Mouse (Mus musculus) retina, adult 2 months (tissue): ENCODE results near the gene Sec61b.

Source experiments
- DNase-seq: peaks from one replicate; pipeline ENCODE4 v3.0.0-alpha.2; 2012; ENCODE audit warnings: low read depth, low spot score

Gene Sec61b

GRCm38 (mm10) chr4:47473968-47474729, at the start of gene Sec61b, which contains the start of gene Alg2:
Gene Sec61b, plus strand, starts transcription at chr4:47474658.
Gene Alg2, minus strand, starts transcription at chr4:47474333.
- peak; percentile 97 for DNase-seq

GRCm38 (mm10) chr4:47425247-47425830, 49.1 kb upstream of the Sec61b start:
- no peak for DNase-seq

- DNase-seq: no peak
Observed at GRCm38 (mm10) chr4:47427606-47428005, 46.9 kb upstream of the Sec61b start.

DNA sequence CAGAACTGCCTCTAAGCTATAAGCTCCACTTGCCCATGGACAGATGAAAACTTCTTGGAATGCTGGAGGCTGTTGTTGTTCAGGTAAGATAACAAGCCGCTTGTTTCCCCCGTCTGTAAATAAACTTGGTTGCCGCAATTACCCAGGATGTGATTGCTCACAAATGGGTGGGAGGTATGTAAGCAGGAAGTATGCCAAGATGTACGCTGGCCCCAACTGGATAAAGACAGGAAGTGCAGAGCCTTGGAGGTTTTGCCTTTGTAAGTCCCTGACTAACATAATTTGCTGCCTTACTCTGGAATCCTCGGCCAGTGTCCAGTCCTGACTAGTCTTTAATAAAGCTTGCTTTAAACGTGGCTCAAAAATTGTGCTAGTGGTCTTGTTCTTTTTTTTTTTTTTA, 43.9 kb upstream of the Sec61b start:
- no peak for DNase-seq

DNA sequence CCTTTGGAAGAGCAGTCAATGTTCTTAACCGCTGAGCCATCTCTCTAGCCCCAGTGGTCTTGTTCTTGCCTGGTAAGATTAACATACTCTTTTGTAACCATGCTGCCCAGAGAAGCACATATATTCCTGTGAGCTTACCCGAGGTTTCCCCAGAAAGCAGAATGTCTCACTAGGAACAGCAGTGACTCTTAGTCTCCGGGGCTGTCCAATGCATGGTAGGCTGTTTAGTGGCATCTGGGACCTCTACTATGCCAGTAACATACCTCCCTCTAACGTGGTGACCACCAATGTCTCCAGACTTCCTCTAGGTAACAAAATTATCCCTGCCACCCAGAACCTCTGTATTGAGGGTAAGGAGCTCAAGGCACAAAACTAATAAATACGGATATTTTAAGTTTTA, 43.4 kb upstream of the Sec61b start:
- no peak for DNase-seq

- DNase-seq: no peak
Observed at GRCm38 (mm10) chr4:47432766-47433165, 41.7 kb upstream of the Sec61b start.

DNA sequence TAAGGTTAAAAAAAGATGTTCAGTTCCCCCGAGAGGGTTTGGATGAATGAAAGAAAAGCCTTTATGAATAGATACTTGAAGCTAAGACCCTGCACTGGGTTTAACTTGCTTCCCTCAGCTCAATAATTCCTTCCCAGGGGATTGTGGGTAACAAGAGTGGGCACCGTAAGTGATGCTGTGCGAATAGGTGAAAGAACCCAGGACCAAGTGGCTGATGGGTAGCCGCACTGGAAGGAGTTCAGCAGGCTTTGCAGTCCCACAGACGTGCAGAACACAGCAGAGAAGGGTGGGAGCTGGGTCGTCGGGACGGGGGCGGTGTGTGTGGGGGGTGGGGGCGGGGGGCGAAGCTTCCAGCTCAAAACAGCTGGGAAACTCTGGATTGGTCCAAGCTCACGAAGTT, 39.3 kb upstream of the Sec61b start:
- DNase-seq: no peak

- no peak for DNase-seq
Observed at GRCm38 (mm10) chr4:47435566-47436360, 38.7 kb upstream of the Sec61b start.

DNA sequence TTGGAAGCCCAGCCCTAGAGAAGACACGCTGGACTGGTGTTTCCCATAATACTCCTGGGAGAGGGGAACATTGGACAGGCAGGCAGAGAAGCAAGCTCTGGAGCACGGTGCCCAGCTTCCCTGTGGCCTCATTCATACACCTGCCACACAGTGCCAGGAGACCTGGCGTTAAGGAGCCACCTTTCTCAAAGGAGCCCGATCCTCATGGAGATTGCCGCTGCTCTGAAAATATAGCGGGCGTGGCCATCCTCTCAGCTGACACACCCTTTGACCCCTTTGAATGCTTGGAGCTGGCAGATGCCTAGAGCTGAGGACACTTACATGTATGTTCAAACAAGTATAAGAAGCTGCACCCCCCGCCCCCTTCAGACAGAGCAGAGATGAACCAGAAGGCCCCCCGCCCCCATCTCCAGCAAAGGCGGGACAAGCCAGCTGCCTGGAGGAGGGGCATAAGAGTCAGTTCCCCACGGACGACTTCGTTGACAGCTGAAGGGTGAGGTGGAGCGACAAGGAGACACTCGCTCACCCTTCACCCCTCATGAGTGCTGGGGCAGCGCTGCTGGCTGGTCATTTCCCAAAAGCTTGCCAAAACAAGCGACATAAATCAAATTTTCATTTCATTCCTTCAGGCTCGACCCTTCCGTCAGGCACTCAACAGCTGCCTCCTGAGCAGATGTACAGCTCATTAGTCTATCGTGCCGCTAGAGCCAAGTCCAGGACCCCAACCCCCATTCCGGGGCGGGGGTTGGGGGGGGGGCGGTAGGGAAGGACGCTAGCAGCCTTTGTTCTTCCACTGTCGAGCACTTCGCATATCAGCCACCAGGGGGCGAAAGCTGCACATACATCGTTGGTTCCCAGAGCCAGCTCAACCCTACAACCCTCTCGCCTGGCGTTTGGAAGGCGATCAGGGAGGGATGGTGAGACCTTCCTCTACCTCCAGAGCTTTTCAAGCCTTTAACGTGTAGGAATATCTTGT, 36.8 kb upstream of the Sec61b start:
- peak; percentile 63 for DNase-seq

- no peak for DNase-seq
Observed at GRCm38 (mm10) chr4:47438956-47439355, 35.5 kb upstream of the Sec61b start.

- no peak for DNase-seq
Observed at GRCm38 (mm10) chr4:47440951-47441350, 33.5 kb upstream of the Sec61b start.

- DNase-seq: no peak
Observed at GRCm38 (mm10) chr4:47448526-47448925, 25.9 kb upstream of the Sec61b start.

DNA sequence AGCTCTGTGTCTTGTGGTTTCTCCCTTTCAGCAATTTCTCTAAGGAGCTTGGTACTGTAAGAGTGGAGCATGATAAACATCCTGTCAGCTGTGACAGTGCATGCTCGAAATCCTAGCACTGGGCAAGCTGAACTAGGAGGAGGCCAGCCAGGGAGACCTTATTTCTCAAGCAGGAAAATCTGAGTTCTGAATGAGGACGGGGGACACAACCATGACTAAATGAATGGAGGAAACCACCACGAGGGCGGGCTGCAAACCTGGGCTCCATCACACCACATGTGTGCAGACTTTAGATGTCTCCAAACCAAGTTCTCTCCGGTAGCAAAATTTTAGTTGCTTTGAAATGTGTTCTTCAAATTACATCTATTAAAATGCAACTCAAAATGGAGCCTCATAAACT, 25.3 kb upstream of the Sec61b start:
- DNase-seq: no peak

DNA sequence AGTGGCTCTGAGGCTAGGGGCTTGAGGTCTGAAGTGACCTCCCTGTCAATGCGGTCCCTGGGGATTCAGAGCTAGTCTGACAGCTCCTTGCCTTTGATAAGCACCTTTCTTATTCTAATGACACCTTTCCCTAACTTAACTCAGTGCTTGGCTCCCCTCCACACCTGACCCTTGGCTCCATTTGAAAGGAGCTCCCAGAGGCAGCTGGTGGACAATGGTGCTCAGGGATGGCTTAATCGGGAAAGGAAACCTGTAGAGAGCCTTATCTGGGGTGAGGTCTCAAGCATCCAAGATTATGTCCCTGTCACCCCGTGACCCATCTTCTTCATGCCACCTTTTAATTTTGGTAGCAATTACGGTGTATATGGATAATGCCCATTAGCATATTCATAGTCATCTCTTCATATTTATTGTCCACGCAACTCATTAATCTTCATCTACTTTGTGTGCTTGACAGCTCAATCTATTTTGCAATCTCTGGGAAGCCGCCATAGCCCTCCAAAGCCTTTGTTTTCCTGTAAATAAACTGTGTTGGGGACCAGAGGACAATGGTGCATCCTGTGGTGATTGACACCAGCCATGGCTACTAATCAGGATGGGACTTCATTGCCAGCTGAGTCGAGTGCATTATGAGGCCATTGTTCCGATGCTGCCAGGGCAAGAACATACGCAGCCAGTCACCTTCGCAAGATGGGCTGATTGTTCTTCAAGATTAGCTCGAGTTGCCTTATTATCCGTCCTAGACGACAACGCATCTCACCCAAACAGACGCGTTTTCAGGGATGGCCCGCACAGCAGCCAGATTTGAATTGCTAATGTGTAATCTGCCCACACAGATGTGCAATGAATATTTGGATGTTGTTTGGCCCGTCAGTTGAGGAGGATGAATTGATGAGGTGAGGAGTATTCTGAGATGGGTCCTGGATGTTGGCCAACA, 24.6 kb upstream of the Sec61b start:
- DNase-seq: no peak

- no peak for DNase-seq
Observed at GRCm38 (mm10) chr4:47467196-47467595, 7.3 kb upstream of the Sec61b start.

GRCm38 (mm10) chr4:47473586-47473967, 881 bp upstream of the Sec61b start:
- DNase-seq: no peak

- DNase-seq: no peak
Observed at GRCm38 (mm10) chr4:47474730-47475643, 529 bp downstream of the Sec61b start.

DNA sequence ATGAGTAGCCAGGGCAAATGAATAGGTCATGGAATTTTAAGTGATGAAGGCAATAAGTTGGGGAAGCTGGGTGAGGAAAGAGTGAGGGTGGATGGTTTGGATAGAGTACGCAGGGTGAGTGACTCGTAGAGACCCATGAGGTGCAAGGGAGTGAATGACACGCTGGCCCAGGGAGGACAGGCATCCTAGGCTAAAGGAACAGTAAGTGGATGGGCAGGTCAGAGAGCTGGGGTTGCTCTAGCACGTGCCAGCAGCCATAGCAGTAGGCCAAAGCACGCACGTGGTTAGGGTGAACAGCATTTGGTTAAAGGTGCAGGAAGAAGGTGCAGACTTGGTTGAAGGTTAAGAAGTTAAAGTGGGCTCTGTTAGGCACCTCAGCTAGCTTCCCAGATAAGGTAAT, 3.1 kb downstream of the Sec61b start:
- no peak for DNase-seq

DNA sequence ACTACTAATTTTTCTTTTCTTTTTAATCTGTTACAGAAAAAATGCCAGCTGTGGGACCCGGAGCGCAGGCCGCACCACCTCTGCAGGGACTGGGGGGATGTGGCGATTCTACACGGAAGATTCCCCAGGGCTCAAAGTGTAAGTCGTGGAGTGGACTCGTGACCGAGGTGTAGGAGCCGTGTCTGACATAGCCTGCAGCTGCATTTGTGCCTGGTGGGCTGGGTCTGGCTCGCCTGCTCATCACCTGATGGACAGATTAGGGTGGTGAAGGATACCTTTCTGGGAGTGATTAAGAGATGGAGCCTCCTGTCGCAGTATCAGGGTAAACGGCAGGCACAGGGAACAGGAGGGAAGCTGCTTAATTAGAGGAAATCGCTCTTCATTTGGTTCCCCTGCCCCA, 5.6 kb downstream of the Sec61b start:
- DNase-seq: no peak
